Mouse (Mus musculus) adrenal gland, adult (tissue): ENCODE results near the gene Masp1.

Experiments used
- DNase-seq, 2 experiments: peaks; one replicate each; pipeline ENCODE4 v3.0.0; 2022 to 2023; ENCODE audit warnings: low spot score in 1 of 2; ENCODE audit not compliant: inconsistent age in 2 of 2

Masp1 gene

GRCm38 (mm10) chr16:23520235-23520871, at the start of gene Masp1, which contains the start of gene Rtp4:
TSS of gene Masp1 (minus strand) at chr16:23520815.
TSS of gene Rtp4 (plus strand) at chr16:23520291.
- peak; percentile 35 to 84 for DNase-seq

DNA sequence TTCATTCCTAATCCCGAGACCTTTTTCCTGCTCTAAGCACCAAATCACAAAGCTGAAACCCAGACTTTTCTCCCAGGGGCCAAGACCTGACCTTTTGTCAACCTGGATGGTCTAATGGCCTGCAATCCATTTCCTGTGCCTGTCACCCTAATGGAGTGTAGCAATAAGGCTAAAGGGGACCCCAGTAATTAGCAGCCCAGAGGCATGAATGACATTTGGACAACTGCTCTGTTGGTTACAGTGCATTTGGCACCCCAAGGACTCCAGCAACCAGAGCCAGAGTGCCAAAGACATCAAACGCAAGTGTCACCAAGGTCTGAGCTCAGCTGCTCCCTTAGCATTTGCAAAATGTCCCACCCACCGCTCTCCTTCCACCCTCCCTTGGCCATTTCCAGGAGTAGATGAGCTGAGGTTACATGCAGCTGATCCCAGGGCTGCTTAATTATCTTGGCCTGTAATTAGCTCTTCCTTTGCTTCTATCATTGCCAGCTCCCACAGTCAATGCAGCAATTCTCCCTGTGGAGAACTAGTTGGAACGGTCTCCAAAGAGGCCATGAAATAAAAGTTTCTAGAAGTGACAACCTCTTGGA, 47.8 kb upstream of the Masp1 start:
- DNase-seq: peak in 1 of 2 experiments; percentile 47

GRCm38 (mm10) chr16:23557669-23558068, 37.1 kb upstream of the Masp1 start:
- DNase-seq: no peak

GRCm38 (mm10) chr16:23557195-23557594, 36.6 kb upstream of the Masp1 start:
- no peak for DNase-seq

DNA sequence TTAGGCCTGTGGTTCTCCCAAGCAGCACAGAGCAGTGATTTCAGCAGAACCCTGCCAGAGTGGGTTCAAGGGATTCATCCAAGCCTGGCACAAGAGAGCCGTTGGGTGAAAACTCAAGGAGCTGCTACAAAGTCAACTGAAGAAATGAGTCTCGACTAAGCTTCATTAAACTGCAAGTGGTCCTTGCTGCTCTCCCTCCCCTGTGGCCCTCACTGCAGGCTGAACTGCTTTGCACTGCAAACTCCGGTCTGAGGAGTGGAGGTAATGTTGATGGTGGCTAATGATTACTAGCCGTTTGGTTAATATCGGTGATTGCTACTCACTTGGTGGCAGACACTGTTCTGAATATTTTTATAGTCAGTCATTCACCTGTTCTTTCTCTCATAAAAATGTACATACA, 34.1 kb upstream of the Masp1 start:
- no peak for DNase-seq

DNA sequence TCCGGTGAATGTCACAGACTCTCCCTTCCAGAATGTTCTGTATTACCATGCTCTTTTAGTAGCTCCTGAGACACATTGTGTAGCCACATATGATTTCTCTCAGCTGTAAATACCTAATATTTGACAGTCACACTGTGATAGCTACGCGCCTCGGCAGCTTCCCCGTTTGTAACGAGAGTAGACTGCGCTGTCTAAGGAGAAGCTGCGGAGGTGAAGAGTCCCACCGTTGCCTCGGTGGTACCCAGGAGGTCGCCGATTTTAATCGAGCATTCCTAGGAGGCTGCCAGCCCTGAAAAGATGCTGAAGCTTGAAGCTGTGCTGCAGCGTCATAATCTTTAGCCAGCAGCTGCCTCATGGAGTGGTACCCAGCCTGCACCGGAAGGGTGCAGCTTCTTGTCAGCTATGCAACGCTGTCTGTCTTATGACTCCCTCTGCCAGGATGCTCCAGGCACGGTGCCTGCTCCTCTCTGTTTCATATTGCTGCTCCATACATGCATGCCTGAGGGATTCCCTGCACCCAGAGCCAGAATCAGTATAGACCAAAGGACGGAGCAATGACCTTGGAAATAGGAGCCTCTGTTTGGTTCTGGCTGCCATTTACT, 30.5 kb upstream of the Masp1 start:
- DNase-seq: no peak

- peak; percentile 54 to 83 for DNase-seq
These were observed 29.8 kb upstream of the Masp1 start for GRCm38 (mm10) chr16:23550346-23550980.

GRCm38 (mm10) chr16:23547783-23548182, 27.2 kb upstream of the Masp1 start:
- no peak for DNase-seq

DNA sequence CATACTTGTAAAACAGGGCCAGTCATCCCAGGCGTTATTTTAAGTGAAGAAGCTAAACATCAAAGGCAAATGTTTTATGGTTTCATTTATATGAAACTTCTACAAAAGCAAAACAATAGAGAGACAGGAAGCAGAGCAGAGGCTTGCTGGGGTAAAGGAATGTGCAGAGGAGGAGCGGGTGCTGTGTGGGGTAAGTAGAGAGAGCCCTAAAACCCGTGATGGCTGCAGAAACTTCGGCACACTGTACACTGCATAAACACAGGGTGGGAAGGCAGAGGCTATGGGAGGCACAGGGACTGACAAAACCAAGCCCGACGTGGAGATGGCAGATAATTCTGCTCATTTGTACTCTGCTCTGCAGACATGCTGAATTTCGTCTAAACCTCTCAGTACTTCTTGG, 23.7 kb upstream of the Masp1 start:
- DNase-seq: no peak

DNA sequence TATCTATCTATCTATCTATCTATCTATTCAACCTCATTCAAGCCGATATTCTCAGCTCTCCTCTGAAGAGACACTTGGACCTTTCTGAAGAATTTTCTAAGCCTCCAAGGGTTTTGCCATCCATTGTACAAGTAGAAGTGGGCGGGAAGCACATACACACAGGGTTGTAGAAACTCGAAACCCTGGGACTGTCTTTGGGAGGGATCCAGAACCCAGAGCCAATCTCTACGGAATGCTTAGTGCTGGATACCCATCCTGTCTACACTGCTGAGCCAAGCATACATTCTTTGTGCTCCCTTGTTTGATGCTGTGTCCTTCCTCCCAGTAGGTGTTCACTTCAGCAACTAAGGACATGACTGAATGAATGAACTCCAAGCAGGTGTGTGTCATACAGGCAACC, 22.3 kb upstream of the Masp1 start:
- no peak for DNase-seq

- DNase-seq: no peak
These were observed 20.4 kb upstream of the Masp1 start for GRCm38 (mm10) chr16:23541046-23541445.

GRCm38 (mm10) chr16:23533707-23534106, 13.1 kb upstream of the Masp1 start:
- no peak for DNase-seq

GRCm38 (mm10) chr16:23529186-23529585, 8.6 kb upstream of the Masp1 start:
- DNase-seq: no peak

GRCm38 (mm10) chr16:23522081-23522480, 1.5 kb upstream of the Masp1 start:
- DNase-seq: no peak

GRCm38 (mm10) chr16:23521092-23521491, 477 bp upstream of the Masp1 start:
- no peak for DNase-seq

- DNase-seq: peak in 1 of 2 experiments; percentile 56
These were observed 844 bp downstream of the Masp1 start for GRCm38 (mm10) chr16:23519771-23520170.

- peak; percentile 40 to 91 for DNase-seq
These were observed 1.8 kb downstream of the Masp1 start for GRCm38 (mm10) chr16:23518567-23519369.

- peak in 1 of 2 experiments; percentile 76 for DNase-seq
These were observed 2.7 kb downstream of the Masp1 start for GRCm38 (mm10) chr16:23517754-23518566.

- no peak for DNase-seq
These were observed 3.4 kb downstream of the Masp1 start for GRCm38 (mm10) chr16:23517230-23517629.

DNA sequence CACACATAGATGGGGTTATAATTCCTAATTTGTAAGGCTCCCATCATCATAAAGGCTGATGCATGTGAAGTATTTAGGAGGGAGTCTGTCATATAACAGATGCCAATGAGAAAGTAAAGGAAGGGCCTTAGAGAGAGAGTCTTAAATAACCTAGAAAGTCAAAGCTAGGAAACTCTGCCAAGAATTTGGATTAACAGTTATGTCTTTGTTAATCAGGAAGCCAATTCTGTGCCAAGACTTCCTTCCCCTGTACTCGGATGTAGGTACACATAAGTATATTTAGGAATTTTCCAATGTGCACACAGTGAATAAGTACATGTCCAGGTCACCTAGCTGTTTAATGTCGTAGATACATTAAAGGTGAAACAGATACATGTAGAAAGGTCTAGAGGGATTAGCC, 4.0 kb downstream of the Masp1 start:
- peak in 1 of 2 experiments; percentile 24 for DNase-seq
